Mouse (Mus musculus) cortical plate, adult 2 months (tissue): Measurements from ENCODE around the gene Grin2b. TPM values are rescaled to one million over a fixed set of nuclear protein-coding genes. Genes with fewer than 3 reads are reported as not detected.

Experiments used
- H3K27ac ChIP-seq: fragments of 200-500 bp; 2 replicates; pipeline ENCODE4 v1.5.1; 2012; ENCODE audit warnings: low read length, control low read depth, inconsistent platforms; ENCODE audit not compliant: insufficient read depth
- H3K4me1 ChIP-seq: fragments of 200-500 bp; 2 replicates; pipeline ENCODE4 v1.6.1; 2011; ENCODE audit warnings: low read length; ENCODE audit not compliant: control insufficient read depth, insufficient read depth
- H3K4me3 ChIP-seq: fragments of 200-500 bp; 2 replicates; pipeline ENCODE4 v1.5.1; 2011; ENCODE audit warnings: mild to moderate bottlenecking, low read length, control low read depth; ENCODE audit not compliant: insufficient read depth
- CTCF ChIP-seq: fragments of 200-500 bp; IDR thresholded peaks from 2 replicates; pipeline ENCODE4 v1.5.1; 2011; ENCODE audit warnings: mild to moderate bottlenecking, control low read depth, low read length; ENCODE audit not compliant: insufficient read depth; ENCODE audit errors: extremely low read depth
- POLR2A ChIP-seq: fragments of 200-500 bp; IDR thresholded peaks from 2 replicates; pipeline ENCODE4 v1.6.1; 2011; ENCODE audit warnings: mild to moderate bottlenecking, low read length, control low read depth; ENCODE audit not compliant: insufficient read depth; ENCODE audit errors: extremely low read depth
- polyA plus RNA-seq: library from polyadenylated mRNA; depleted of rRNA; stranded (reverse); fragments of >200 nt; gene quantifications from 2 replicates; pipeline ENCODE4 v1.2.3, GENCODE M21; 2012

Gene Grin2b
- polyA plus RNA-seq, 1 experiment = 44.7 TPM

DNA sequence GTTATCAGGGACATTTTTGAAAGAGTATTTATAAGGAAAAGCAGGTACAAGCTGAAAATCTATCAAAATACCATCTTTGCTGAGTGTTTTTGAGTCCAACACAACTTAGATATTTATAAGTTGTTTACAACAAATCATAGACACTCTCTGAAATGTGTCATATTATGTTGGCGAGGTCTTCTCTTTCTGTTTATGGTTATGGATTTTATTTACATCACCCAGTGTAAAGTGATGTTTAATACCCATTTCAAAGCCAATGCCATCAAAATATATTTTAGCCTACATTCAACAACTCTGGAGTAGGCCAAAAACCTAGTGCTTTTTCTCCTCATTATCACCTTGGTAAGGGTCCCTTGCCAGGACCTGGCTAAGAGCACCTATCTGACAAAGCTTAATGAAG, 154.3 kb downstream of the Grin2b start:
- Histone ChIP-seq H3K27ac (no peak overlapping the region), H3K4me1 (peaks cover 6% of the 10 kb centered on the region), H3K4me3 (no peak overlapping the region)
- TF ChIP-seq POLR2A = no peak
- TF ChIP-seq CTCF = no peak

DNA sequence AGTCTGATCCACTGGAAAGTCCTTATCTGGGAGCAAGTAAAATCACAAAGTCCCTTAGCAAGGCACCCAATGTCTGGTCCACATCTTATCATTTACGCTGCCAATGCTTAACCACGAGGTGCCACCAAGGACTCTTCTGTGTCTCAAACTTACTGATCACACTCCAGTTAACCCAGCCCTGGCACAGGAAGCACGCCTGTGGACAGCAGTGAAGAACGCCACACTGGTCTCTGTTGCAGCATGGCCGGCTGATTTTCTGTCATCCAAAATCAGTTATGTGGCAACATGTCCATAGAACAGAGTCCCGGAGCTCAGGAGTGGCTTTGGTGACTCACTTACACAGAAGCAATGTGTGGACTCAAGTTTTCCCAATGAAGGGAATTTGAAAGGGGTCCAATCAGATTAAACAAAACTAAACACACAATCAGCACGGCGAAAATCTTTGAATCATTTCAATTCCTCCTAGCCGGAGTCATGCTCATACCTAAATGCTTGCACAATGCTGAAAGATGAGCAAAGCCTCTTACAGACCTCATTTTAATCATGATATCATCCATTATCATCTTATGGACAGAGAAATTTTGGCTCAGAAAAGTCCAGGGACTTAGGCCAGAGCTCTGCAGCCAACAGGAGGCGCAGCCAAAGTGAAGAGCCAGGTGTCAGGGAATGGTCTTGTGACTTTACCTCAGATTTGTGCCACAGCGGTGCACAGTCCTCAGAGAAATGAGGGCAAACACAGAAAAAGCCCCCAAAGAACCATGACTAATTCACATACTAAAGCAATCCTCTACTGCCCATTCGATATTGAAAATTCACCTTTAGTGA, 159.5 kb downstream of the Grin2b start:
- TF ChIP-seq CTCF = no peak
- TF ChIP-seq POLR2A = no peak
- Histone ChIP-seq H3K4me1 (peaks cover 22% of the 10 kb centered on the region), H3K27ac (no peak overlapping the region), H3K4me3 (no peak overlapping the region)

DNA sequence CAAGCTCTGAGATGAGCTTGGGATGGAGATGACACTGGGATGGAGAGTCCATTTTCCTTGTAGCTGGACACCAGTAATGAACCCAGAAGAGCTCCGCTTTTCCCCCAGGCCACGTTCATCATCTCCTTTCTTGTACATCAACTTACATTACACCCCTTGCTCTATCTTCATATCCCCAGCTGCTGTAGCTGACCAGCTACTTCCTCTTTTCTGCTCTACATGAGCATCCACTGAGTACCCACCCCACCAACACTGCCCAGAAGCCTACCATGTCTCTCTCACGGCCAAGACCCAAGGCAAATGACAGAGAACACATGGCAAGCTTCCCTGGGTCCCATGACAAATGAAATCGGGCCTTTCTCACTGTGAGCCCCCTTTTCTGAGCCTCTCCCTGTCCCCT, 161.8 kb downstream of the Grin2b start:
- H3K4me1 ChIP-seq = peaks cover 20% of the 10 kb centered on the region
- peak overlapping the region; percentile 78 for H3K27ac ChIP-seq
- H3K4me3 ChIP-seq = no peak overlapping the region
- no peak for TF ChIP-seq CTCF
- TF ChIP-seq POLR2A = no peak

DNA sequence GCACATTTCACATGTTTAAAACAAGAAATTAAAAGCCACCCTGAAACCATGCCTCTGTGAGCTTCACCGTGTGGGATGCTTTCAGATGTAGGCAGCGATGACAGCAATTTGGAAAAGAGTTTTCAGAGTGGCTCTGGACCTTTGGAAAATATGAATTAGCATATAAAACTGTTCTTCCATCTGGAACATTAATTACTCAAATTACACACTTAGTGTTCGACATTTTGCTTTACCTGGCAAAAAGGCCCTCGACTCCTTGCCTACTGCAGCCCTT, 162.3 kb downstream of the Grin2b start:
- Histone ChIP-seq H3K4me1 (peaks cover 20% of the 10 kb centered on the region), H3K4me3 (no peak overlapping the region), H3K27ac (peak overlapping the region; percentile 78)
- no peak for TF ChIP-seq POLR2A
- no peak for TF ChIP-seq CTCF

DNA sequence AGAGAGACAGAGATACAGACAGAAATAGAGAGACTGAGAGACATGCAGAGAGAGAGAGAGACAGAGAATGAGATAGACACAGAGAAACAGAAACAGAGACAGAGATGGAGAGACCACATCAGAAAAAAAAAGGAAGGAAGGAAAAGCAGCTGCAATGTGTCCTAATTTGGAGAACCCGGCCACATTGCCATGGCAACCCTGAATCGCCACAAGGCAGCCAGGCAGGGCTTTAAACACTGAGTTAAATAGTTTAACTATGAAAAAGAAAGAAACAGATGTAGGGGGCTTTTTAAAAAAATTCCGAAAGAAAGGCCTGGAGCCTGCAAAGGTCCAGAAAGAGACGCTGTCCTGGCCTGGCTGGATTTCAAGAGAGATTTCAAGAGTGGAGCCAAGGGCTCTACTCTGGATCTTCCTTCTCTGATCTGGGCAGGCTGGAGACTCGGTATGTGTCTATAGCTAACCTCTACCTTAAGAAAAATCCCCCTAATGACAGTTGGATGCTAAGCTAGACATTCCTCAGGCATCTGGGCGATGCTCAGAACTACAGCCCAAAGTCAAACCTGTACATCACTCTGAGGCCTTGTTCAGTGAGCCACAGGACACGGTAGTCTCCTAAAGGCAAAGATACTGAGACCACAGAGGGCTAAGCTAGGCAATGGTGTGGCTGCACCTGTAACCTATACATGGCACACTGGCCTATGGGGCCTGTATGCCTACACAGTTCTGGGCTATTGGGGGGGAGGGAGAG, 162.8 kb downstream of the Grin2b start:
- Histone ChIP-seq H3K4me1 (peaks cover 21% of the 10 kb centered on the region), H3K27ac (peak overlapping the region; percentile 69; the same call in 1 of the 2 replicates), H3K4me3 (no peak overlapping the region)
- TF ChIP-seq CTCF (no peak), POLR2A (no peak)

DNA sequence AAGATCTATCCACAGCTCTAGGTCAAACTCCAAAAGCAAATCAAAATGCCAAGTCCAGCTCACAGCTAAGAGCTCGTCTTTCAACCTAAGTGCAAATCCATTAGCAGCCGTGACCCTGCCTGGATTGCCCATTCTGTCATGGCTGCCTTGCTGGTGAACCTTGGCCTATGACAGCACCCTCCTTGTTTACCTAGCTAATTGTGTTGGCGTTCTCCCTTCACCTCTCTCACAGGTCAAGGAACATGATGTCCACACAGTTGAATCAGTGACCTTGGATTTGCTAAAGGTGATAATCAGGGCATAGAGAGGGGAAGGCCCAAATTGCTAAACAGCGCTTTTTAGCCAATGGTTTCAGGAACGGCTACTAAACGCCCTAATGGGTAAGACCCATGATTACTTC, 165.2 kb downstream of the Grin2b start:
- Histone ChIP-seq H3K4me1 (peaks cover 19% of the 10 kb centered on the region), H3K27ac (no peak overlapping the region), H3K4me3 (no peak overlapping the region)
- TF ChIP-seq POLR2A (no peak), CTCF (no peak)

DNA sequence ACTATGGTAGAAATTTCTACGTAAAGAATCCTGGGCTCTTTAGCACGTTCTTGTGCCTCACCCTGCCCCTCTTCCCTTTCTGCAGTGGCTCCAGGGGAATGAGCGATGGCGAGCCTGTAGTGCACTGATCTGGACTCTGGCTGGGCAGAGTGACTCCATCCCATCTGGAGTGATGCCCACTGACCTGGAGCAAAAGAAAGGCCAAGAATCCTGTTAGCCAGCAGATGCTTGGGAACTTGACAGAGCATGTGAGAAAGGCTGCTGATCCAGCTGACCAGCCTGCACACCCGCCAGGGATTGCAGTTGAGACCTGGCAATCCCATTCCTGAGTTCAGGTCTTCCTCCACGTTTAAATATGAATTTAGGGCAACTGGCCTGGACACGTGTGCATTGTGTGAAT, 178.6 kb downstream of the Grin2b start:
- H3K4me3 ChIP-seq = no peak overlapping the region
- H3K4me1 ChIP-seq = peaks cover 8% of the 10 kb centered on the region
- TF ChIP-seq CTCF = no peak
- TF ChIP-seq POLR2A = no peak
- H3K27ac ChIP-seq = no peak overlapping the region

DNA sequence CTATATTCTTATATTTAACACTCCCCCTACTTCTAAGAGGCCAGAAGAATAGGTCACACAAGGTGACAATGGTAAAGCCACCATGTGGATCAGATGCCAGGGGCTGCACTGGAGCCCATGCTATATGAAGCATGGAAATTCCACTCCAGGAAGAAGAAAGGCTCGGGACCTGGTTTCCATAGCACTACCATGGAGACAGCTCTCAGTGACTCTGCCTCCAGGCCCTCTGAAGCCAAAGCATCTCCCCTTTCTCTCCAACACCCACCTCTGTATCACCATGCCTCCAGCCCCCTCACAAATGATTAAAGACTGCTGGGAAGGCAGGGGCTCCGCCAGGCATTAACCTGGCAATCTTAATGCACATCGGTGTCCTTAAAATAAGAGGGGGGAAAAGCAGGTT, 179.4 kb downstream of the Grin2b start:
- H3K4me3 ChIP-seq = no peak overlapping the region
- H3K27ac ChIP-seq = no peak overlapping the region
- peaks cover 8% of the 10 kb centered on the region for H3K4me1 ChIP-seq
- TF ChIP-seq CTCF = no peak
- no peak for TF ChIP-seq POLR2A

DNA sequence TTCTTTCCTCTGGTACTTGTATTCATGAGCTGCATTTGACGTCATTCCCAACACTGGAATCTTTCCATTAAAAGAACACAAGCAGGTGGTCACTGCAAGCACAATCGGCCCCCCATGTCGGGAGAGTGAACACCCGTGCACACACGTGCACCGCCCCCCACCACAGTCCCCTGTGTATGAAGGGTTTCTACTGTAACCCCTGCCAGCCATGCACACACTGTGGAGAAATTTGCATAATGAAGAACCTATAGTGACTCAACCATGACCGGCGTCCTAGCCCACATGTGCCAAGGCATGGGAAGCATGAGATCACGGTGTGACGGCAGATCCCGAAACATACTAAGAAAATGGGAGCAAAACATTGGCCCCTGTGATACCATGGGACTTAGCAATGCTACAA, 179.9 kb downstream of the Grin2b start:
- Histone ChIP-seq H3K27ac (no peak overlapping the region), H3K4me3 (no peak overlapping the region), H3K4me1 (peaks cover 8% of the 10 kb centered on the region)
- TF ChIP-seq POLR2A (no peak), CTCF (no peak)

DNA sequence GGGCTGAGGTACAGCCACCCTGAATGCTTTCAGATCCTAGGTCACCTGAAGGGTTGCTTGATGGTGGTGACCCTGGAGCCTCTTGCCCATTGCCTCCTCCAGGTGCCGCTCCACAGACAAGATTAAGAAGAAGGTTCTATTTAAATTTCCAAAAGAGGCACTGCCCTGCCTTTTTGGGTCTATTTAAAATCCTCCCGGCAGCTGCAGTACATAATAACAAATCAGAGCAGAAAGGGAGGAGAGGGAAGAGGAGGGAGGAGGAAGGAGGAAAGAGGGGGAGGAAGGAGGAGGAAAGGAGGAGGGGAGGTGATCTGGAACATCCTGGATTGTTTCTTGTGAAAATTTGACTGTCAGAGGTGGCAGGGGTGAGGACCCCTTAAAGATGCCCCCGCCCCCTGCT, 197.2 kb downstream of the Grin2b start:
- no peak overlapping the region for H3K4me3 ChIP-seq
- H3K4me1 ChIP-seq = peaks cover 15% of the 10 kb centered on the region
- H3K27ac ChIP-seq = no peak overlapping the region
- TF ChIP-seq POLR2A (no peak), CTCF (no peak)

DNA sequence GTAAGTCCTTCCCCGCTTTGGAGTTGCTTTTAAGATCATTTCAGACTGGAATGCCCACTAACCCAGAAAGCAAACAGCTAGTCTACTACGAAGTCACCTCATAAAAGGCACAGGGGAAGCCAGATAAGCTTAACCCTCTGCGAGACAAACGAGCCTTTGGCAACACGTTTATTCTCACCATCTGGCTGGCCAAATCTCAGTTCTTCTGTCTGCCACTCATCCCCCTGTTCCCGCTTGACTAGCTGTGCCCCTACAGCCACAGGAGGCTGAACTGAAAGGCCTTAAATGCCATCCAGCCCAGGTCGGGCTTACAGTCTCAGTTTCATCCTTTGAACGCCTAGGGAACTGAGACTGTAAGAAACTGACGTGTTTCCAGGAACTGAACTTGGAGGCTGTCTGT, 200.8 kb downstream of the Grin2b start:
- Histone ChIP-seq H3K27ac (no peak overlapping the region), H3K4me1 (peaks cover 14% of the 10 kb centered on the region), H3K4me3 (no peak overlapping the region)
- TF ChIP-seq POLR2A (no peak), CTCF (no peak)
